8 mouse cellular contexts compared by ENCODE assay signal in genomic region chr7:128592118-128592935, GRCm38 (mm10). TPM values are rescaled to one million over a fixed set of nuclear protein-coding genes. Genes with fewer than 3 reads are reported as not detected.
DNase-seq lines count a peak whose midpoint lies in the region; ATAC-seq lines count a peak whose summit lies in the region.

No protein-coding gene starts in this region.

- peak overlapping the region; percentile 31 for H3K27ac ChIP-seq in embryonic facial prominence, embryonic 11.5 days (replicated peaks; ENCODE audit: low read depth, low read length)
- peak overlapping the region; percentile 68 for H3K27ac ChIP-seq in limb, embryonic 15.5 days
- peak overlapping the region; percentile 80 for H3K27ac ChIP-seq in midbrain, embryonic 16.5 days (ENCODE audit: low read length)

- no peaks in the 10 kb centered on the region; the same call in 1 of the 2 replicates for H3K9me3 ChIP-seq in embryonic facial prominence, embryonic 11.5 days (replicated peaks; ENCODE audit: control insufficient read depth, low read length)
- no peaks in the 10 kb centered on the region for H3K9me3 ChIP-seq in limb, embryonic 15.5 days
- H3K9me3 ChIP-seq in midbrain, embryonic 16.5 days (replicated peaks; ENCODE audit: control insufficient read depth, low read length, poor library complexity, severe bottlenecking), result no peaks in the 10 kb centered on the region

- no peaks in the 10 kb centered on the region; the same call in 1 of the 2 replicates for H3K4me1 ChIP-seq in embryonic facial prominence, embryonic 11.5 days (ENCODE audit: control insufficient read depth, insufficient read depth, low read length)
- H3K4me1 ChIP-seq in limb, embryonic 15.5 days, result peaks cover 15% of the 10 kb centered on the region
- H3K4me1 ChIP-seq in midbrain, embryonic 16.5 days (ENCODE audit: control insufficient read depth, insufficient read depth, low read length), result peaks cover 24% of the 10 kb centered on the region

- H3K27me3 ChIP-seq in embryonic facial prominence, embryonic 11.5 days (ENCODE audit: control insufficient read depth, insufficient read depth, low read length), result no peaks in the 10 kb centered on the region
- H3K27me3 ChIP-seq in limb, embryonic 15.5 days, result no peaks in the 10 kb centered on the region
- H3K27me3 ChIP-seq in midbrain, embryonic 16.5 days (ENCODE audit: control insufficient read depth, insufficient read depth, low read depth, low read length), result no peaks in the 10 kb centered on the region

- H3K36me3 ChIP-seq in embryonic facial prominence, embryonic 11.5 days (replicated peaks; ENCODE audit: control insufficient read depth, insufficient read depth, low read depth, low read length), result no peaks in the 10 kb centered on the region
- no peaks in the 10 kb centered on the region for H3K36me3 ChIP-seq in limb, embryonic 15.5 days
- H3K36me3 ChIP-seq in midbrain, embryonic 16.5 days (ENCODE audit: control insufficient read depth, insufficient read depth, low read length), result no peaks in the 10 kb centered on the region

- no peak; the same call in 1 of the 2 replicates for ATAC-seq in embryonic facial prominence, embryonic 11.5 days (replicated peaks; ENCODE audit: insufficient number of reproducible peaks, low FRiP score, low TSS enrichment, low read depth)
- no peak for ATAC-seq in limb, embryonic 15.5 days (ENCODE audit: insufficient number of reproducible peaks, low FRiP score, low TSS enrichment, low read depth)
- ATAC-seq in midbrain, embryonic 16.5 days, result peak; percentile 56; the same call in 1 of the 2 replicates

- DNase-seq in adrenal gland, adult 8-10 months, result peak; percentile 43
- peak; percentile 45 for DNase-seq in embryonic facial prominence, embryonic 11.5 days (ENCODE audit: low spot score)
- DNase-seq in heart, adult 9 months (ENCODE audit: low spot score in 2 of 2), result peak; percentile 27 to 55
- peak; percentile 28 for DNase-seq in kidney, adult 9 months
- no peak for DNase-seq in spleen, postnatal 14 days (ENCODE audit: low spot score in 2 of 2)
- no peak for DNase-seq in spleen, postnatal 36 days (ENCODE audit: low spot score in 2 of 2)

- H3K4me2 ChIP-seq in embryonic facial prominence, embryonic 11.5 days (ENCODE audit: low read depth, low read length), result peak overlapping the region; percentile 36
- peak overlapping the region; percentile 47 for H3K4me2 ChIP-seq in limb, embryonic 15.5 days
- peak overlapping the region; percentile 50 for H3K4me2 ChIP-seq in midbrain, embryonic 16.5 days (ENCODE audit: low read length)

- H3K4me3 ChIP-seq in embryonic facial prominence, embryonic 11.5 days (ENCODE audit: low read depth, low read length), result peak overlapping the region; percentile 12; the same call in 1 of the 2 replicates
- peak overlapping the region; percentile 24 for H3K4me3 ChIP-seq in limb, embryonic 15.5 days
- H3K4me3 ChIP-seq in midbrain, embryonic 16.5 days (ENCODE audit: low read depth, low read length), result peak overlapping the region; percentile 18

- peak overlapping the region; percentile 26; the same call in 1 of the 2 replicates for H3K9ac ChIP-seq in embryonic facial prominence, embryonic 11.5 days (replicated peaks; ENCODE audit: low read length)
- H3K9ac ChIP-seq in limb, embryonic 15.5 days, result no peak overlapping the region
- H3K9ac ChIP-seq in midbrain, embryonic 16.5 days (ENCODE audit: low read depth, low read length), result peak overlapping the region; percentile 50

- 9% methylated on average over 21 of the region's 21 CpGs for WGBS in embryonic facial prominence, embryonic 11.5 days
- 9% methylated on average over 21 of the region's 21 CpGs for WGBS in limb, embryonic 15.5 days
- 3% methylated on average over 21 of the region's 21 CpGs for WGBS in midbrain, embryonic 16.5 days

RNA-seq across cellular contexts. Expression of gene Inpp5f, which starts 18.8 kb away (rescaled TPM):
- 10 to 100 TPM; 21.7 to 32.3 (median 27.2) TPM for total RNA-seq in adrenal gland, adult 8-10 months (2022)
- polyA plus RNA-seq in embryonic facial prominence, embryonic 11.5 days (2014; fragmentation: Nextera tagmentation; extraction: Ambion mirVana), result 49.7 and 51.1 TPM in 2 replicates
- polyA plus RNA-seq in limb, embryonic 15.5 days (2015; fragmentation: Nextera tagmentation; extraction: Ambion mirVana), result 14.4 and 16.9 TPM in 2 replicates
- 459 and 536 TPM in 2 replicates for polyA plus RNA-seq in midbrain, embryonic 16.5 days (2015; fragmentation: Nextera tagmentation; extraction: Ambion mirVana)

Comparison
In these comparisons a context has a peak if more than half of its experiments do, and no peak if none do; other contexts are left out.
1. DNase-seq: peak in adrenal gland, adult 8-10 months (single experiment), embryonic facial prominence, embryonic 11.5 days (single experiment), heart, adult 9 months (2 of 2) and kidney, adult 9 months (single experiment); none in spleen, postnatal 14 days (0 of 2) and spleen, postnatal 36 days (0 of 2).
2. Peak in every context shown above with its lines, with median percentiles within 50 percentile points of each other: H3K27ac ChIP-seq, H3K4me2 ChIP-seq and H3K4me3 ChIP-seq.